23 mouse cellular contexts compared by ENCODE assay signal in genomic region chr2:79354773-79355172, GRCm38 (mm10).
DNase-seq lines count a peak whose midpoint lies in the region; ATAC-seq and TF ChIP-seq lines count a peak whose summit lies in the region.
"Had no signal": no experiment of that assay in that cellular context is flagged by ENCODE, and none has a peak within 500 bp of the region (broad histone marks: within the 10 kb centered on the region; RNA-seq: fewer than 3 reads in every experiment).

No protein-coding gene starts in this region.

- no peak for TF ChIP-seq CTCF in forebrain, postnatal 0 days (IDR thresholded peaks at IDR 0.05; ENCODE audit: low read depth)

- no peak overlapping the region for H3K4me2 ChIP-seq in forebrain, postnatal 0 days (ENCODE audit: low read depth)
- H3K4me2 ChIP-seq: embryonic facial prominence, embryonic 15.5 days; forebrain, embryonic 15.5 days; heart, embryonic 11.5 days; limb, embryonic 15.5 days; lung, embryonic 15.5 days had no signal

- 0 out of 2 replicates have a peak, but pooled peaks cover 7% of the 10 kb centered on the region for H3K4me1 ChIP-seq in forebrain, postnatal 0 days (ENCODE audit: insufficient read depth)
- H3K4me1 ChIP-seq: embryonic facial prominence, embryonic 15.5 days; limb, embryonic 15.5 days; lung, embryonic 15.5 days had no signal

- H3K4me3 ChIP-seq in forebrain, postnatal 0 days (ENCODE audit: low read depth, low read length): no peak overlapping the region
- H3K4me3 ChIP-seq: embryonic facial prominence, embryonic 15.5 days; forebrain, embryonic 15.5 days; limb, embryonic 15.5 days; lung, embryonic 15.5 days had no signal

- no peak overlapping the region for H3K27ac ChIP-seq in forebrain, postnatal 0 days (ENCODE audit: low read depth, low read length)
- H3K27ac ChIP-seq: embryonic facial prominence, embryonic 15.5 days; forebrain, embryonic 15.5 days; limb, embryonic 15.5 days; liver, embryonic 14.5 days; lung, embryonic 15.5 days had no signal

- DNase-seq in frontal cortex, adult 2 months (ENCODE audit: extremely low spot score in 1 of 2, low spot score in 1 of 2): peak; percentile 5 to 60
- no peak for DNase-seq in frontal cortex, postnatal 14 days (ENCODE audit: low spot score in 2 of 2)
- DNase-seq in right cerebral cortex, adult 18-20 months: peak; percentile 70
- no peak for DNase-seq in right cerebral cortex, postnatal 10 days (ENCODE audit: low spot score in 2 of 2)
- peak; percentile 55 to 67 for DNase-seq in left cerebral cortex, adult 18-20 months (ENCODE audit: low spot score in 2 of 2)
- DNase-seq in right cerebral cortex, postnatal 25 days: peak; percentile 34
- no peak for DNase-seq in forebrain, postnatal 0 days
- DNase-seq in heart, adult 9 months (ENCODE audit: low spot score in 2 of 2): no peak
- DNase-seq: adrenal gland, adult 8-10 months; cerebellum, adult 2 months; gastrocnemius, postnatal 10 days; kidney, postnatal 4 days; lung, postnatal 4 days; thymus, adult 2 months; thymus, postnatal 4 days had no signal

- H3K27me3 ChIP-seq in forebrain, postnatal 0 days (ENCODE audit: insufficient read depth, low read length): no peaks in the 10 kb centered on the region
- H3K27me3 ChIP-seq: embryonic facial prominence, embryonic 15.5 days; forebrain, embryonic 15.5 days; limb, embryonic 15.5 days; lung, embryonic 15.5 days had no signal

- H3K9me3 ChIP-seq in forebrain, postnatal 0 days (ENCODE audit: low read length): no peaks in the 10 kb centered on the region
- H3K9me3 ChIP-seq: embryonic facial prominence, embryonic 15.5 days; forebrain, embryonic 15.5 days; limb, embryonic 15.5 days; lung, embryonic 15.5 days had no signal

- no peaks in the 10 kb centered on the region for H3K36me3 ChIP-seq in forebrain, postnatal 0 days (ENCODE audit: insufficient read depth)
- H3K36me3 ChIP-seq: embryonic facial prominence, embryonic 15.5 days; forebrain, embryonic 15.5 days; limb, embryonic 15.5 days; lung, embryonic 15.5 days had no signal

- no peak overlapping the region for H3K9ac ChIP-seq in forebrain, postnatal 0 days
- H3K9ac ChIP-seq: embryonic facial prominence, embryonic 15.5 days; forebrain, embryonic 15.5 days; limb, embryonic 15.5 days; liver, embryonic 14.5 days; lung, embryonic 15.5 days had no signal

- ATAC-seq in forebrain, postnatal 0 days: no peak
- ATAC-seq: forebrain, embryonic 15.5 days; hindbrain, embryonic 16.5 days; intestine, embryonic 16.5 days had no signal

- 91% methylated on average over 16 of the region's 16 CpGs for WGBS in forebrain, postnatal 0 days

Comparison
In these comparisons a context has a peak if more than half of its experiments do, and no peak if none do; other contexts are left out.
1. DNase-seq: peak in frontal cortex, adult 2 months (2 of 2), right cerebral cortex, adult 18-20 months (single experiment), left cerebral cortex, adult 18-20 months (2 of 2) and right cerebral cortex, postnatal 25 days (single experiment); none in frontal cortex, postnatal 14 days (0 of 2), right cerebral cortex, postnatal 10 days (0 of 2), forebrain, postnatal 0 days (single experiment) and heart, adult 9 months (0 of 2).